Mouse (Mus musculus) ES-Bruce4 (cell line): ENCODE results near the gene Rhou.

Source experiments
- CTCF ChIP-seq: IDR thresholded peaks from one replicate; pipeline ENCODE4 v1.8.1; 2011; ENCODE audit warnings: low read depth, low read length
- EP300 ChIP-seq: IDR thresholded peaks from 2 replicates; pipeline ENCODE4 v1.6.1; 2011; ENCODE audit warnings: low read depth, low read length; ENCODE audit not compliant: insufficient read depth
- POLR2A ChIP-seq: IDR thresholded peaks from one replicate; pipeline ENCODE4 v1.8.1; 2011; ENCODE audit warnings: low read length; ENCODE audit not compliant: insufficient read depth

GRCm38 (mm10) chr8:123630841-123631251, 22.9 kb upstream of the Rhou start:
- TF ChIP-seq CTCF (no peak), POLR2A (no peak), EP300 (no peak)
